Mouse (Mus musculus): ENCODE results near the gene Zfp286. TPM values are rescaled to one million over a fixed set of nuclear protein-coding genes. Genes with fewer than 3 reads are reported as not detected.

Gene Zfp286
- 1 to 10 TPM; 3.0 to 4.4 TPM for polyA plus RNA-seq (2017; shearing (Covaris generic))

DNA sequence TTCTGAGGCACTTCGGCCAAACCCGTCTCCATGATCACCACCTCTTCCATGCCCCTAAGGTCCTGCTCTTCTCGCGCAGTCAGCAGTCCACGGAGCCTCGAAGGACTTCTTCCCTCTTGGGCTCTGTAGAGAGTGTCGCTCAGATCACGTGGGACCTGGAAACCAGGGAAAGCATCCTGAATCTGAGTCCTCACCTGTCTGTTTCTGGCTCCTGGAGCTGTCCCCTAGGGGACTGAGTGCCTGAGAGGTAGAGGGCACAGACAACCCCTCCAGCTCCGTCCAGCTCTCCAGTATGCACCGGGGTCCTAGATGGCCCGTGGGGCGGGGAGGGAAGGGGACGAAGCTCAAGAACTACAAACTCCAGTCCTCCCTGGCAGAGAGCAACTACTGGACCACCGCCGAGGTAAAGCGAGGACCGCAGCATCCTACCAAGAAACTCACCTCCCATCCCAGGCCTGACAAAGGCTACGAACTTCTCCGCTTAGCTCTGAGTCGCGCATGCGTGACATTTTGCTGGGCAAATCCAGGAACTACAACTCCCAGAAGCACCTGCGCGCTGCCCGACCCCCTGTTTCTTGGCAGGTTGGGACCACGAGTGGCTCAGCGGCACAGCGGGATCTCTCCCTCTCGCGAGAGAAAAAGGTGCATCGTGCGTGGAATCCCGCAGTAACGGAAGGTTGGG, at the start of gene Zfp286:
Gene Zfp286, minus strand, starts transcription at position 528 of the 682 bp plus-strand sequence.

DNA sequence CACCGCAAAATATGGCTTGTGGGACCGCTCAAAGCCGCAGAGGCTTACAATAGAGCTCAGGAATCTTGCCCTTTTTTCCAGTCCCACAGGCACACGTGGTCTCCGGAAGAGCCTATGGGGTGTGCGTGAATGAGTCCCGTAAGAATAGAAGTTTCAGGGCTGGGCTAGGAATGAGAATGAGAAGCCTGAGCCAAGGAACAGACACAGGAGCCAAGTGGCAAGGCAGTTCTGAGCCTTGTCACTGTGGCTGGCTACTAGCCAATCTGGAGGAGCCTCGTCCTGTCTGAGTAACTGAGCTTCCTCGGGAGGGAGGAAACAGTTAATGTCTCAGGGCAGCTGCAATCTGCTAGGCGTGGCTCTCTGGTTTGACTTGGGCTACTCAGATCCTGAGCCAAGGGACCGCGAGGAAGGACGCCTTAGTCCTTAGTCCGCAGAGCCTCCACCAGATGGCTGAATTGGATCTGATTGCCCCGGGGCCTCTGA, 30.8 kb upstream of the Zfp286 start, which contains the start of gene Trim16:
Gene Trim16, plus strand, starts transcription at position 173 of the 483 bp plus-strand sequence.

DNA sequence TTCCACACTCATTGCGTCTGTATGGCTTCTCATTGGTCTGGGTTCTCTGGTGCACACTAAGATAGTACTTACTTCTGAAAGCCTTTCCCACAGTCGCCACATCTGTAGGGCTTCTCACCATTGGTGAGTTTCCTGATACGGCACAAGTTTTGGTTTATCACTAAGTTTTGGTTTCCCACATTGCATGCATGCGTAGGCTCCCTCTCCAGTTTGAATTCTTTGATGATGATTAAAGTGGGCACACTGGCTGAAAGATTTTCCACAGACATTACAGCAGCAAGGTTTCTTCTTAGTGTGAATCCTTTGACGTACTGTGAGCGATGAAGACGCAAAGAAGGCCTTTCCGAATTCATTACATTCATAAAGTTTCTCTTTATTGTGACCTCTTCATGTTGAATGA, 36.5 kb downstream of the Zfp286 start, which contains the start of gene Gm10428:
Gene Gm10428, plus strand, starts transcription at position 321 of the 400 bp plus-strand sequence.

DNA sequence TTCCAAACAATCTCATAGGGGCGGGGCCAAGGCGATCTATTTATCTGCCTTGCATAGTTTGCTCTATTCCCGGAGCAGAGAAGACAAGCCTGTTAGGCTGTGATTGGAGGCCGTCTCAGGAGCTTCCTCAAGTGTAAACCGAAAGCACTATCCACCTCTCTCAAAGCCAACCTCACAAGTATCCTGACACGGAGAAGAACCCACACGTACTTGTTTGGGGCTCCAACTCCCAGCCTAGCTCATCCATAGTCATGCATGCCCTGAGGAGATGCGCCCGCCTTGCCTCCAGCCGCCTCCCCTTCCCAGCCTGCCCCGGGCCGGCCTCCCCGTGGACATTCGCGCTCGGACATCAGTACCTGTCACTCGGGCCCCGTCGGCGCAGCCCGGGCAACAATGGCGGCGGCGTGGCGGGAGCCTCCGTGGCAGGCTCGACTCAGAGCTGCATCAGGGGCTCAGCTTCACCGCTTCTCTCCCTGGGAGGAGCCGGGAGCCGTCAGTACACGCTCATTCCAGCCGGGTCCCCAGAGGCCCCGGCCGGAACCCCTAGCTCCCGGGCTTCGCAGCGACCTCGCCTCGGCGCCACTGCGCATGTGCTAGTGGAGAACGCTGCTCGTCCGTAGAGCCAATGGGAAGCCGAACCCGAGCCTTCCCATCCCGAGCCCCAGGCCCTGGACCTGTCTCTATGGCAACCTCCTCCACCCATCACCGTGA, 57.8 kb downstream of the Zfp286 start, which contains the start of gene Zfp287:
Gene Zfp287, minus strand, starts transcription at position 595 of the 711 bp plus-strand sequence.

Other genes starting within 250 kb of the Zfp286 start
- gene Ubb, start 238.3 kb downstream of the Zfp286 start, polyA plus RNA-seq (2017; shearing (Covaris generic)) = 1,000 to 10,000 TPM; 2,634 to 2,908 TPM
- 100 to 1,000 TPM in 1 of 2 experiments, 10 to 100 TPM in 1; 97.7 to 131 TPM for gene Trpv2, start 215.0 kb downstream of the Zfp286 start, polyA plus RNA-seq (2017; shearing (Covaris generic))
- gene Lrrc75a, start 140.9 kb downstream of the Zfp286 start, polyA plus RNA-seq (2017; shearing (Covaris generic)) = 1 to 10 TPM; 3.0 to 6.0 TPM
- gene Mmgt2, start 140.8 kb downstream of the Zfp286 start, polyA plus RNA-seq (2017; shearing (Covaris generic)) = 10 to 100 TPM; 41.8 to 45.4 TPM
- gene Zfp287, start 57.6 kb downstream of the Zfp286 start, polyA plus RNA-seq (2017; shearing (Covaris generic)) = 10 to 100 TPM; 29.7 to 40.9 TPM
- gene Gm10428, start 36.4 kb downstream of the Zfp286 start, polyA plus RNA-seq (2017; shearing (Covaris generic)) = not detected
- gene Trim16, start 30.8 kb upstream of the Zfp286 start, polyA plus RNA-seq (2017; shearing (Covaris generic)) = 1 to 10 TPM; 4.8 to 7.7 TPM
- gene Fbxw10, start 57.6 kb upstream of the Zfp286 start, polyA plus RNA-seq (2017; shearing (Covaris generic)) = 1 to 10 TPM; 2.1 to 4.3 TPM
- gene Tvp23b, start 90.0 kb upstream of the Zfp286 start, polyA plus RNA-seq (2017; shearing (Covaris generic)) = 10 to 100 TPM; 50.0 to 51.1 TPM
- gene Cdrt4, start 161.7 kb upstream of the Zfp286 start, polyA plus RNA-seq (2017; shearing (Covaris generic)) = not detected